Mouse (Mus musculus) skeletal muscle tissue, postnatal 0 days (tissue): ENCODE measurements around the gene Xrcc2. TPM values are rescaled to one million over a fixed set of nuclear protein-coding genes. Genes with fewer than 3 reads are reported as not detected.

ENCODE experiments used
- polyA plus RNA-seq: library from polyadenylated mRNA; unstranded; fragments of >200 nt; fragmentation: Nextera tagmentation; extraction: Ambion mirVana; gene quantifications from 2 replicates; pipeline ENCODE4 v1.2.1, GENCODE M21; 2015

Gene Xrcc2
- 2.1 and 2.4 TPM in 2 replicates for polyA plus RNA-seq

DNA sequence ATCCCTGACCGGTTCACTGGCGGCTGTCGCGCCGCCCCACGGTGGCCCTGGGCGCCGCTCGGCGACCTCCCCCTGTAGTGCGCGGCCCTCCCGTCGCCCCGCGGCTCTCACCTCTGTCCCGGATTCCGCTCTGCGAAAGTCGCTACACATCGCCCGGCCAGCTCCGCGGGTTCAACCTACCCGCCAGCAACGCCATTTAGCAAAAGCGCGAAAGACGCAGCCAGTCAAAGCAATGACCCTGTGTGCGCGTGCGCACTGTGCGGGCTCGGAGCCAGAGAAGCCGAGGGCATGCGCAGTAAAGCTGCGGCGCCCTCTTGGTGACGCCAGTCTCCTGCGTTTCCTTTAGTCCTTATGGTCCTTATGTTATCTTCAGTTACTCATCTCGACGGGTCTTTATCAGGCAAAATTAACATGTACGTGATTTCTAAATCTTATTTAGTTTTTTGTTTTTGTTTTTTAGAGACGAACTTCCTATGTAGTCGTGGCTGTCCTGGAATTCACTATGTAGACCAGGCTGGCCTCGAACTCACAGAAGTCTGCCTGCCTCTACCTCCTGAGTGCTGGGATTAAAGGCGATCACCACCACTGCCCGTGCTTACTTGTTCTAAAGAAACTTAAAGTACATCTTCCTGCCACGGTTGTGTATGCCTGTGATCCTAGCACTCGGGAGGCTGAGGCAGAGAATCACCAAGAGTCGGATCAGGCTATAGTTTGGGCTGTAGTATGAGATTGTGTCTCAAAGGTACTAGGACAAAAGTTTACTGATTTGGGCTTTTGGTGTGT is at the start of gene Xrcc2:
Gene Xrcc2 (minus strand): TSS at position 259 of the 783 bp plus-strand sequence.

Other genes with a start within 250 kb of the Xrcc2 start
- 5.9 and 6.2 TPM in 2 replicates for gene Kmt2c, start 207.0 kb downstream of the Xrcc2 start, polyA plus RNA-seq
- gene Cct8l1, start 189.8 kb downstream of the Xrcc2 start, polyA plus RNA-seq = not detected in 2 replicates
- 0.71 and 0.87 TPM in 2 replicates for gene Actr3b, start 54.2 kb upstream of the Xrcc2 start, polyA plus RNA-seq
- gene Gm21663, start 236.6 kb upstream of the Xrcc2 start, polyA plus RNA-seq = not detected in 2 replicates
- not detected in 2 replicates for gene Gm21671, start 248.6 kb upstream of the Xrcc2 start, polyA plus RNA-seq